Mouse (Mus musculus) midbrain, embryonic 14.5 days (tissue): ENCODE measurements around the gene Srp9. TPM values are rescaled to one million over a fixed set of nuclear protein-coding genes. Genes with fewer than 3 reads are reported as not detected.

Source experiments
- polyA plus RNA-seq: library from polyadenylated mRNA; unstranded; fragments of >200 nt; fragmentation: Nextera tagmentation; extraction: Ambion mirVana; gene quantifications from 2 replicates; pipeline ENCODE4 v1.2.1, GENCODE M21; 2014

Srp9 gene
- polyA plus RNA-seq, 1 experiment from 2014 or later, result 151 TPM

Other genes with a start within 250 kb of the Srp9 start
- gene Enah, start 104.7 kb upstream of the Srp9 start, polyA plus RNA-seq, result 42.9 TPM in 2 replicates
- not detected in 2 replicates for gene Vmn1r1, start 39.7 kb downstream of the Srp9 start, polyA plus RNA-seq
- gene Degs1, start 158.1 kb downstream of the Srp9 start, polyA plus RNA-seq, result 67.7 and 76.8 TPM in 2 replicates
- 33.5 and 40.9 TPM in 2 replicates for gene Fbxo28, start 216.9 kb downstream of the Srp9 start, polyA plus RNA-seq